Mouse (Mus musculus): Measurements from ENCODE around the gene Birc3. TPM values are rescaled to one million over a fixed set of nuclear protein-coding genes. Genes with fewer than 3 reads are reported as not detected.

The Birc3 gene
- total RNA-seq, 2 experiments from 2014 or later: 7.0 to 8.8 TPM

DNA sequence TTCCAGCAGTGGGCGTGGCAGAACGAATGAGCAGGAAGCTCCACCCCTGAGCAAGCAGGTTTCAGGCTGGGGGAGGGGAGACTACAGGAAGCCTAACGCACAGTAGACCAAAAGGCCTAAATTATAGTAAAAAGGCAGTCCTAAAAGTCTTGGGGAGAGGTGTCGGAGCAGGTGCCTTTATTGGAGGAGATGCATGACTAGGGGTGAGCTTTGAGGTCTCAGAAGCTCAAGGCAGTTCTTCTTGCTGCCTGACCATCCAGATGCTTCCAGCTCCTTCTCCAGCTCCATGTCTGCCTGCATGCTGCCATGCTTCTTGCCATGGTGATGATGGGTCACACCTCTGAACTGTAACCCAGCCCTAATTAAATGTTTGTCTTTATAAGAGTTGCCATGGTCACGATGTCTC lies 67.9 kb downstream of the Birc3 start:
- no peak for DNase-seq

Other genes starting within 250 kb of the Birc3 start
- gene Mmp20, start 245.0 kb downstream of the Birc3 start, total RNA-seq (2021): not detected
- not detected for gene Mmp7, start 181.1 kb downstream of the Birc3 start, total RNA-seq (2021)
- 10 to 100 TPM; 62.0 to 67.2 TPM for gene Tmem123, start 109.1 kb downstream of the Birc3 start, total RNA-seq (2021)
- 10 to 100 TPM; 20.8 to 23.5 TPM for gene Birc2, start 36.1 kb downstream of the Birc3 start, total RNA-seq (2021)
- gene Yap1, start 131.4 kb upstream of the Birc3 start, total RNA-seq (2021): 10 to 100 TPM; 64.7 to 69.2 TPM
- 1 to 10 TPM; 1.2 to 1.5 TPM for gene Cfap300, start 169.6 kb upstream of the Birc3 start, total RNA-seq (2021)

All from heart, postnatal 4 days (tissue).